Mouse (Mus musculus): Measurements from ENCODE around the gene Samt1. TPM values are rescaled to one million over a fixed set of nuclear protein-coding genes. Genes with fewer than 3 reads are reported as not detected.
"Not testable (repeated sequence)": the region's sequence is repeated elsewhere in the genome, so short reads cannot be mapped to it uniquely, and the experiment has no call there.

Gene Samt1
- polyA plus RNA-seq (2015; fragmentation: Nextera tagmentation; extraction: Ambion mirVana): not detected in 2 replicates

DNA sequence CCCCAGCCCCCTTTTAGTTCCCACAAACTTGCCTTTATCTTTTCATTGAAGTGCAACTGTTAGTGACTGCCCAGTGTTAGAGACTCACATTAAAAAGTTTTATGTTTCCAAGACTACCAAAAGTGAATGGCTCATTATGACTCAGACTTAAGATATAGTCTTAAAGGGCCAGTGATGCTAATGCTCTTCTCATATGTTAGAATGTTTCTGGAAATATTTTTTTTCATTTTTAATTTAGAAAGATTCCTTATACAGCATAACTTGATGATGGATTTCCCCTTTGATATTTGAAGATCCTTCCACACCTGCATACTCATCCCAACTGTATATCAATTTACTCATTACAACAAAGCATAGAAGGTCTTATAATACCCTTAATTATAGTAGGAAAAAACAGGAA is at the start of gene Samt1:
Samt1 (minus strand) TSS at position 101 of the 400 bp plus-strand sequence.
- H3K27me3 ChIP-seq (replicated peaks); H3K9ac ChIP-seq; H3K4me3 ChIP-seq (replicated peaks); H3K4me1 ChIP-seq (replicated peaks); H3K4me2 ChIP-seq (replicated peaks); H3K9me3 ChIP-seq; H3K27ac ChIP-seq; ATAC-seq; H3K36me3 ChIP-seq: not testable (repeated sequence)

DNA sequence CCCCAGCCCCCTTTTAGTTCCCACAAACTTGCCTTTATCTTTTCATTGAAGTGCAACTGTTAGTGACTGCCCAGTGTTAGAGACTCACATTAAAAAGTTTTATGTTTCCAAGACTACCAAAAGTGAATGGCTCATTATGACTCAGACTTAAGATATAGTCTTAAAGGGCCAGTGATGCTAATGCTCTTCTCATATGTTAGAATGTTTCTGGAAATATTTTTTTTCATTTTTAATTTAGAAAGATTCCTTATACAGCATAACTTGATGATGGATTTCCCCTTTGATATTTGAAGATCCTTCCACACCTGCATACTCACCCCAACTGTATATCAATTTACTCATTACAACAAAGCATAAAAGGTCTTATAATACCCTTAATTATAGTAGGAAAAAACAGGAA is 42.5 kb upstream of the Samt1 start, which contains the start of gene Gm10057:
Gm10057 (minus strand) TSS at position 101 of the 400 bp plus-strand sequence.
- H3K9me3 ChIP-seq; ATAC-seq; H3K4me3 ChIP-seq (replicated peaks); H3K4me1 ChIP-seq (replicated peaks); H3K27ac ChIP-seq; H3K36me3 ChIP-seq; H3K4me2 ChIP-seq (replicated peaks); H3K27me3 ChIP-seq (replicated peaks); H3K9ac ChIP-seq: not testable (repeated sequence)

DNA sequence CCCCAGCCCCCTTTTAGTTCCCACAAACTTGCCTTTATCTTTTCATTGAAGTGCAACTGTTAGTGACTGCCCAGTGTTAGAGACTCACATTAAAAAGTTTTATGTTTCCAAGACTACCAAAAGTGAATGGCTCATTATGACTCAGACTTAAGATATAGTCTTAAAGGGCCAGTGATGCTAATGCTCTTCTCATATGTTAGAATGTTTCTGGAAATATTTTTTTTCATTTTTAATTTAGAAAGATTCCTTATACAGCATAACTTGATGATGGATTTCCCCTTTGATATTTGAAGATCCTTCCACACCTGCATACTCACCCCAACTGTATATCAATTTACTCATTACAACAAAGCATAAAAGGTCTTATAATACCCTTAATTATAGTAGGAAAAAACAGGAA is 21.3 kb upstream of the Samt1 start, which contains the start of gene 4921511M17Rik:
4921511M17Rik (minus strand) TSS at position 101 of the 400 bp plus-strand sequence.
- H3K4me3 ChIP-seq (replicated peaks); H3K27ac ChIP-seq; H3K9ac ChIP-seq; H3K27me3 ChIP-seq (replicated peaks); H3K4me1 ChIP-seq (replicated peaks); H3K4me2 ChIP-seq (replicated peaks); H3K9me3 ChIP-seq; H3K36me3 ChIP-seq; ATAC-seq: not testable (repeated sequence)

DNA sequence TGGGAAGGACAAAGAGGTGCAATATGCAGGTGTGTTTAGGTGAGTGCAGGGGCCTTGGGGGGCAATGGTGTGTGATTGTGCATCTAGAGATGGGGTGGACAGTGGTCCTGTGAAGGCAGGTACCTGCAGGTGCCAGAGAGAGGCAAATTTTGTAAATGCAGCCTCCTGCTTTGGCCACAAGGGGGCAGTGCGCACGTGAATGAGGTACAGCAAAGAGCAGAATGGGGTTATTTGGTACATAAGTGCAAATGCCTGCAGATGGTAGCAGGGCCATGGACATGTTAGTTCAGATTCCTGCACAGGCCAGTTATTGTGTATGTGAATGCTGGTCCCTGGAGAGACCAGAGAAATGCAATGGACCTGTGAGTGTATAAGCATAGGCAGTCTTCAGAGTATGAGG is 35.5 kb downstream of the Samt1 start:
- not testable (repeated sequence) for H3K27me3 ChIP-seq (replicated peaks); H3K36me3 ChIP-seq; ATAC-seq; H3K4me3 ChIP-seq (replicated peaks); H3K4me2 ChIP-seq (replicated peaks); H3K4me1 ChIP-seq (replicated peaks); H3K27ac ChIP-seq; H3K9me3 ChIP-seq; H3K9ac ChIP-seq
- WGBS: no CpG with 5 or more reads among the region's 2 CpGs

DNA sequence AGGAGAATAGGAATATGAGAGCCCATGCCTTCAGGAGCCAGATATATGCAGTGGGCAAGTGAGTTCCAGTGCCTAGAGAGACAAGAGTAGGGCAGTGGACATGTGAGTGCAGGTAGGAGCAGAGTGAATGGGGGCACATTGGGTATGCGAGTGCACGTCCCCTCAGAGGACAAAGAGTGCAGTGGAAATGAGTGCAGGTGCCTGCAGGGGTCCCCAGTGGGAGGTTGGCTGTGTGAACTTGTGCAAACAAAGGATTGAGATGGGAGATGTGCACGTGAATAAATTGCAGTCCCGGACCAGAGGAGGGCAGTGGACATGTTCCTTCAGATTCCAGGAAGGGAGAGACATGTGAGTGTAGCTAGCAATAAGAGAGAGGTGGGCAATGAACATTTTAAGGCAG is 36.0 kb downstream of the Samt1 start:
- WGBS: 28% methylated on average over 4 of the region's 4 CpGs

DNA sequence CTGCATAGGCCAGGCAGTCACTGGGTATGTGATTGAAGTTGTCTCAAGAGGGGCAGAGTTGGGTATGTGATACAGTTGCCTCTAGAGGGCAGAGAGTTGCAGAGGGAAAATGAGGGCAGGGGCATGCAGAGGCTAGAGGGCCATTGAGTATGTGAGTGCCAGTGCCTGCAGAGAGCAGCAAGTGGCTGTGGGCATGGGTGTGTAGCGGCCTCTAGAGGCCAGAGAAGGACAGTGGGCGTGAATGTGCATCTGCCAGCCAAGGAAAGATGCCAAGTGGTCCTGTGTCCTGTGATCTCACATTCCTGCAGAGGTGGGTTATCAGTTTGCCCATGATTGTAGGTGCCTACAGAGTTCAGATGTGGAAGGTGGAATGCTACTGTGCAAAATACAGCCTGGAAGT is 38.0 kb downstream of the Samt1 start:
- Histone ChIP-seq H3K4me2 (replicated peaks) (no peak overlapping the region), H3K4me1 (replicated peaks) (no peaks in the 10 kb centered on the region), H3K9ac (no peak overlapping the region), H3K4me3 (replicated peaks) (no peak overlapping the region), H3K27ac (no peak overlapping the region), H3K9me3 (no peaks in the 10 kb centered on the region), H3K36me3 (no peaks in the 10 kb centered on the region), H3K27me3 (replicated peaks) (no peaks in the 10 kb centered on the region)
- ATAC-seq: no peak
- 6% methylated on average over 2 of the region's 2 CpGs for WGBS

More for the DNA sequence above, 36.0 kb downstream of the Samt1 start:
- not testable (repeated sequence) for H3K27ac ChIP-seq; H3K4me2 ChIP-seq (replicated peaks); H3K4me3 ChIP-seq (replicated peaks); ATAC-seq; H3K9me3 ChIP-seq; H3K9ac ChIP-seq; H3K4me1 ChIP-seq (replicated peaks); H3K27me3 ChIP-seq (replicated peaks); H3K36me3 ChIP-seq

DNA sequence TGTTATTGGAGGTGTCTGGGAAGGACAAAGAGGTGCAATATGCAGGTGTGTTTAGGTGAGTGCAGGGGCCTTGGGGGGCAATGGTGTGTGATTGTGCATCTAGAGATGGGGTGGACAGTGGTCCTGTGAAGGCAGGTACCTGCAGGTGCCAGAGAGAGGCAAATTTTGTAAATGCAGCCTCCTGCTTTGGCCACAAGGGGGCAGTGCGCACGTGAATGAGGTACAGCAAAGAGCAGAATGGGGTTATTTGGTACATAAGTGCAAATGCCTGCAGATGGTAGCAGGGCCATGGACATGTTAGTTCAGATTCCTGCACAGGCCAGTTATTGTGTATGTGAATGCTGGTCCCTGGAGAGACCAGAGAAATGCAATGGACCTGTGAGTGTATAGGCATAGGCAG is 59.6 kb downstream of the Samt1 start:
- H3K4me1 ChIP-seq (replicated peaks); ATAC-seq; H3K27me3 ChIP-seq (replicated peaks); H3K9me3 ChIP-seq; H3K9ac ChIP-seq; H3K36me3 ChIP-seq; H3K4me3 ChIP-seq (replicated peaks); H3K4me2 ChIP-seq (replicated peaks); H3K27ac ChIP-seq: not testable (repeated sequence)
- no CpG with 5 or more reads among the region's 2 CpGs for WGBS

Other genes with a start within 250 kb of the Samt1 start
- 12.8 and 13.5 TPM in 2 replicates for gene Spin2c, start 180.4 kb downstream of the Samt1 start, polyA plus RNA-seq (2015; fragmentation: Nextera tagmentation; extraction: Ambion mirVana)
- gene 4921511M17Rik, start 21.2 kb upstream of the Samt1 start, polyA plus RNA-seq (2015; fragmentation: Nextera tagmentation; extraction: Ambion mirVana): not detected in 2 replicates
- not detected in 2 replicates for gene Gm10057, start 42.4 kb upstream of the Samt1 start, polyA plus RNA-seq (2015; fragmentation: Nextera tagmentation; extraction: Ambion mirVana)
- gene Gm15140, start 108.0 kb upstream of the Samt1 start, polyA plus RNA-seq (2015; fragmentation: Nextera tagmentation; extraction: Ambion mirVana): not detected in 2 replicates